Mouse (Mus musculus) ES-Bruce4 (cell line): ENCODE measurements around the gene Gnas. TPM values are rescaled to one million over a fixed set of nuclear protein-coding genes. Genes with fewer than 3 reads are reported as not detected.
A peak's percentile ranks its signal among the peaks of the same experiment; 100 is the strongest.

Experiments
- H3K27ac ChIP-seq: 2 replicates; pipeline ENCODE4 v1.5.1; 2012; ENCODE audit warnings: low read length, inconsistent platforms; ENCODE audit not compliant: insufficient read depth
- H3K27me3 ChIP-seq: 2 replicates; pipeline ENCODE4 v1.6.1; 2012; ENCODE audit warnings: mild to moderate bottlenecking, low read length, inconsistent platforms; ENCODE audit not compliant: control insufficient read depth, poor library complexity, insufficient read depth, severe bottlenecking
- H3K36me3 ChIP-seq: 2 replicates; pipeline ENCODE4 v1.6.1; 2012; ENCODE audit warnings: inconsistent platforms, mild to moderate bottlenecking, low read length, moderate library complexity; ENCODE audit not compliant: control insufficient read depth, poor library complexity, insufficient read depth, severe bottlenecking
- H3K4me1 ChIP-seq: one replicate; pipeline ENCODE4 v1.8.1; 2011; ENCODE audit warnings: low read length; ENCODE audit not compliant: control insufficient read depth, insufficient read depth
- H3K4me3 ChIP-seq: 2 replicates; pipeline ENCODE4 v1.5.1; 2011; ENCODE audit warnings: low read depth, mild to moderate bottlenecking, low read length
- H3K9ac ChIP-seq: 2 replicates; pipeline ENCODE4 v1.6.1; 2012; ENCODE audit warnings: low read depth, mild to moderate bottlenecking, inconsistent platforms; ENCODE audit not compliant: poor library complexity, severe bottlenecking
- H3K9me3 ChIP-seq: replicated peaks from 2 replicates; pipeline ENCODE4 v1.6.1; 2012; ENCODE audit warnings: mild to moderate bottlenecking, low read length, inconsistent platforms; ENCODE audit not compliant: control insufficient read depth, poor library complexity, insufficient read depth, severe bottlenecking
- CTCF ChIP-seq: IDR thresholded peaks from one replicate; pipeline ENCODE4 v1.8.1; 2011; ENCODE audit warnings: low read depth, low read length
- EP300 ChIP-seq: IDR thresholded peaks from 2 replicates; pipeline ENCODE4 v1.6.1; 2011; ENCODE audit warnings: low read depth, low read length; ENCODE audit not compliant: insufficient read depth
- POLR2A ChIP-seq: IDR thresholded peaks from one replicate; pipeline ENCODE4 v1.8.1; 2011; ENCODE audit warnings: low read length; ENCODE audit not compliant: insufficient read depth
- polyA plus RNA-seq: library from polyadenylated mRNA; stranded (reverse); fragments of >200 nt; gene quantifications from 2 replicates; pipeline ENCODE4 v1.2.4, GENCODE M21; 2011; ENCODE audit warnings: low read depth; ENCODE audit not compliant: missing spikeins, insufficient read depth, insufficient read length

Gnas gene
- polyA plus RNA-seq, 1 experiment = 394 TPM

GRCm38 (mm10) chr2:174273961-174274360 lies 10.2 kb upstream of the Gnas start:
- TF ChIP-seq CTCF (no peak), EP300 (no peak), POLR2A (no peak)

GRCm38 (mm10) chr2:174279771-174280170 lies 4.3 kb upstream of the Gnas start:
- H3K4me3 ChIP-seq = no peak overlapping the region
- no peaks in the 10 kb centered on the region for H3K27me3 ChIP-seq
- no peak overlapping the region for H3K27ac ChIP-seq
- no peaks in the 10 kb centered on the region for H3K9me3 ChIP-seq
- H3K9ac ChIP-seq = no peak overlapping the region
- peaks cover 36% of the 10 kb centered on the region for H3K36me3 ChIP-seq
- H3K4me1 ChIP-seq = no peaks in the 10 kb centered on the region
- TF ChIP-seq EP300 (no peak), CTCF (no peak), POLR2A (no peak)

More at GRCm38 (mm10) chr2:174273961-174274360, 10.2 kb upstream of the Gnas start:
- no peak overlapping the region for H3K27ac ChIP-seq
- H3K4me1 ChIP-seq = no peaks in the 10 kb centered on the region
- no peak overlapping the region for H3K9ac ChIP-seq
- no peak overlapping the region for H3K4me3 ChIP-seq
- H3K9me3 ChIP-seq = no peaks in the 10 kb centered on the region
- no peaks in the 10 kb centered on the region for H3K27me3 ChIP-seq
- peaks cover 9% of the 10 kb centered on the region for H3K36me3 ChIP-seq

GRCm38 (mm10) chr2:174283341-174283740 lies 779 bp upstream of the Gnas start:
- Histone ChIP-seq H3K4me3 (peak overlapping the region; percentile 46; the same call in 1 of the 2 replicates), H3K9ac (no peak overlapping the region), H3K9me3 (no peaks in the 10 kb centered on the region), H3K27me3 (no peaks in the 10 kb centered on the region), H3K36me3 (peaks cover 28% of the 10 kb centered on the region), H3K4me1 (no peaks in the 10 kb centered on the region), H3K27ac (no peak overlapping the region)
- TF ChIP-seq POLR2A = no peak
- TF ChIP-seq CTCF = peak; percentile 13

GRCm38 (mm10) chr2:174284807-174285457 lies 812 bp downstream of the Gnas start:
- H3K36me3 ChIP-seq = peaks cover 26% of the 10 kb centered on the region
- H3K4me1 ChIP-seq = peaks cover 3% of the 10 kb centered on the region
- H3K27me3 ChIP-seq = no peaks in the 10 kb centered on the region

GRCm38 (mm10) chr2:174285921-174286470 lies 1.9 kb downstream of the Gnas start:
- H3K36me3 ChIP-seq = peaks cover 23% of the 10 kb centered on the region
- no peaks in the 10 kb centered on the region for H3K9me3 ChIP-seq
- H3K4me1 ChIP-seq = peaks cover 3% of the 10 kb centered on the region
- no peaks in the 10 kb centered on the region for H3K27me3 ChIP-seq
- H3K9ac ChIP-seq = peak overlapping the region; percentile 24; the same call in 1 of the 2 replicates
- no peak for TF ChIP-seq CTCF
- TF ChIP-seq POLR2A = no peak
- TF ChIP-seq EP300 = no peak
- H3K4me3 ChIP-seq = peak overlapping the region; percentile 81
- H3K27ac ChIP-seq = no peak overlapping the region

More at GRCm38 (mm10) chr2:174284807-174285457, 812 bp downstream of the Gnas start:
- Histone ChIP-seq H3K9ac (peak overlapping the region; percentile 24), H3K4me3 (peak overlapping the region; percentile 81), H3K9me3 (no peaks in the 10 kb centered on the region), H3K27ac (no peak overlapping the region)
- TF ChIP-seq EP300 (no peak), CTCF (no peak), POLR2A (no peak)

GRCm38 (mm10) chr2:174287921-174288320 lies 3.8 kb downstream of the Gnas start:
- Histone ChIP-seq H3K27me3 (no peaks in the 10 kb centered on the region), H3K4me1 (peaks cover 3% of the 10 kb centered on the region), H3K27ac (peak overlapping the region; percentile 59), H3K4me3 (no peak overlapping the region), H3K36me3 (peaks cover 9% of the 10 kb centered on the region; the same call in 1 of the 2 replicates), H3K9me3 (no peaks in the 10 kb centered on the region), H3K9ac (peak overlapping the region; percentile 36; the same call in 1 of the 2 replicates)
- TF ChIP-seq CTCF (no peak), EP300 (peak; percentile 74), POLR2A (no peak)
